Mouse (Mus musculus) ES-Bruce4 (cell line): Measurements from ENCODE around the gene Cdh22.

Experiments
- CTCF ChIP-seq: IDR thresholded peaks from one replicate; pipeline ENCODE4 v1.8.1; 2011; ENCODE audit warnings: low read depth, low read length
- EP300 ChIP-seq: IDR thresholded peaks from 2 replicates; pipeline ENCODE4 v1.6.1; 2011; ENCODE audit warnings: low read depth, low read length; ENCODE audit not compliant: insufficient read depth
- POLR2A ChIP-seq: IDR thresholded peaks from one replicate; pipeline ENCODE4 v1.8.1; 2011; ENCODE audit warnings: low read length; ENCODE audit not compliant: insufficient read depth

GRCm38 (mm10) chr2:165207689-165208088, 27.0 kb downstream of the Cdh22 start:
- no peak for TF ChIP-seq CTCF
- no peak for TF ChIP-seq EP300
- no peak for TF ChIP-seq POLR2A
